Mouse (Mus musculus): ENCODE results near the gene Atxn7l3. TPM values are rescaled to one million over a fixed set of nuclear protein-coding genes. Genes with fewer than 3 reads are reported as not detected.

Gene Atxn7l3
- polyA plus RNA-seq, 1 experiment from 2014 or later = 31.4 TPM

DNA sequence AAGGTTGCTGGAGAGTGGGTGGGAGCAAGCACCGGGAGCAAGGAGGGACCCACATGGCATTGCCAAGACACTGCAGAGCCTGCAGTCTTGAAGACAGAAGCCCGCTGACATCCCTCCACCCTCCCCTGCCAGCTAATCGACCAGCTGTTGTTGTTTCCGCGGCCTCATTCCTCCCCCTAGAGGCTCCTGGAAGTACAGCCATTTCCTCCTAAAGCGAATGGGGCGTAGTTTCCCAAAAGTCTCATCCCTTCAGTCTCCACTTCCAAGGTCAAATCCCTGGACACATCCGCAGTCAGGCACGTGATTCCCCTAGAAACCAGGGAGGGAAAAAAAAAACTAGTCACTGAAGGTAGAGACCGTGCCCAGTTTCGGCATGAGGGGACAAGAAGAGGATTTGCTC lies 29.0 kb downstream of the Atxn7l3 start:
- Histone ChIP-seq H3K9ac (no peak overlapping the region), H3K4me1 (replicated peaks) (peaks cover 8% of the 10 kb centered on the region), H3K4me3 (no peak overlapping the region), H3K27me3 (no peaks in the 10 kb centered on the region), H3K36me3 (no peaks in the 10 kb centered on the region), H3K4me2 (no peak overlapping the region), H3K27ac (replicated peaks) (no peak overlapping the region), H3K9me3 (no peaks in the 10 kb centered on the region)
- 5% methylated on average over 11 of the region's 11 CpGs for WGBS
- ATAC-seq (ENCODE audit: low FRiP score, low read depth) = peak; percentile 67; the same call in 1 of the 2 replicates

DNA sequence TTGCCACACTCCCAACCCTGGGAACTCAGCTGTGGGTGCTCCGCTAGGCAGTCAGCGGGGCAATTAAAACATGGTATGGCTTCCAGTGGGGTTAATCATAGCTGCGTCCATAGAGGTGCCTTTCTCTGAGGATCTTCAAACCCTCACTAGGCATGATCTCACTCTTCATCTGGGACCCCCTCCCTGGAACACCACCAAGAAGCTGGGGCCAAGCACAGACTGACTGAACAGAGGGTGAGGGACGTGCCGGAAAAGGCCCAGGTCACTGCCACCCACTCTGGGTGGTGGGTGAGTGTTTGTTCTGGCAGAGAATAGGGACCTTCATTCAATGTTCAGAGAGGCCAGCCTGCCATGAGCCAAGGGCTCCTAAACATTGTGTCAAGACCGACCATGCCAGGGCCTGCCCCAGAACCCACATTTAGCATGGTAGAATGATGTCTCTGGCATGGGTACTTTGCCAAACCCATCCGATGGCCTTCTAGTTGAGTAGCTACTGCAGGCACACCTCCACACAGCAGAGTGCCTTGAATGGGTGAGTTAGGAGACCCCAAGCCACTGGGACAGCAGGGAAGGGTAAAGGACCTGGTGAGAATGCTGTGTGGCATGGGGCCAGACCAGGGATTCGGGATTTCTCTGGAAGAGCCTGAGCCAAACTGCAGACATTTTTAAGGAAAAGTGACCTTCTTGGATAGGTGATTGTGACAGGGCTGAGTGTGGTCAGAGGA lies 29.6 kb downstream of the Atxn7l3 start:
- H3K4me1 ChIP-seq (replicated peaks) = peaks cover 8% of the 10 kb centered on the region
- H3K27me3 ChIP-seq = no peaks in the 10 kb centered on the region
- no peaks in the 10 kb centered on the region for H3K9me3 ChIP-seq
- WGBS = 89% methylated on average over 8 of the region's 8 CpGs
- no peak overlapping the region for H3K4me3 ChIP-seq
- no peak overlapping the region for H3K4me2 ChIP-seq
- peak; percentile 32; the same call in 1 of the 2 replicates for ATAC-seq (ENCODE audit: low FRiP score, low read depth)
- H3K9ac ChIP-seq = no peak overlapping the region
- no peak overlapping the region for H3K27ac ChIP-seq (replicated peaks)
- H3K36me3 ChIP-seq = no peaks in the 10 kb centered on the region

DNA sequence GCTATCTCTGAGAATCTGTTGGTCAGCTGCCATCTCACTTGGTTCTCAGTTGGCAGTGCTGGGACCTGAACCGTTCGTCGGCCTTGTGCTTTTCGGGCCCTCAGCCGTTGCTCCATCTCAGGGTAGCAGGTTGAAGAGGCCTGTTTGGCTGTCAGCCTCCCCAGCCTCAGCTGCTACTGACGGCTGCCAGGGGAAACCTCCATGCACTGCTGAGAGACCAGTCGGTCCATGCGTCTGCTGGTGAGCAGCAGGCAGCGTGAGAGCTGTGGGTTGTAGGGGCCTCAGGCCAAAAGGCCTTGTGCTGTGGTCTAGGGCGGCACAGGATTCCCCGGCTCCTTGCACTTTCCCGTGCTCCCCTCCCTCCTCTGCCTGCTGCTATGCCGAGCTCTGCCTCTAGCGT lies 30.6 kb downstream of the Atxn7l3 start:
- peaks cover 8% of the 10 kb centered on the region for H3K4me1 ChIP-seq (replicated peaks)
- H3K4me2 ChIP-seq = no peak overlapping the region
- H3K9ac ChIP-seq = no peak overlapping the region
- ATAC-seq (ENCODE audit: low FRiP score, low read depth) = no peak
- no peaks in the 10 kb centered on the region for H3K9me3 ChIP-seq
- H3K27ac ChIP-seq (replicated peaks) = no peak overlapping the region
- WGBS = 60% methylated on average over 14 of the region's 14 CpGs
- no peak overlapping the region for H3K4me3 ChIP-seq
- no peaks in the 10 kb centered on the region for H3K36me3 ChIP-seq
- no peaks in the 10 kb centered on the region for H3K27me3 ChIP-seq

DNA sequence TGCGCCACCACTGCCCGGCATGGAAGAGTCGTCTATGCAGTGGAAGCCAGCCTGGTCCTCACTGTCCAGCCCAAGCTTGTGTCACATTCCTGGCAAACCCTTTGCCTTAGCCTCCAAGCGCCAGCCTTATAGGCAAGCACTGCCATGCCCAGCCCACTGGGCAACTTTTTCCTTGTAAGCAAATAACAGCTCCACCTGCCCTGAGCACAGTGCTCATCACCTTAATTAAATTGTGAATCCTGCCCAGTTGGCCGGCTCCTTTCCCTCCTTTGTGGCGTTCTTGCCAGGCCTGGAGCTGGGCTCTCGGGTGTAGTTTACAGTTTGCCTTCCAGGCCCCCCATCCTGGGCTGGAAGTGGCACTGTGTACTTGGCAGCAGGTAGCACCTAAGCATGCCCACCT lies 33.2 kb downstream of the Atxn7l3 start:
- no peaks in the 10 kb centered on the region for H3K9me3 ChIP-seq
- no peaks in the 10 kb centered on the region for H3K27me3 ChIP-seq
- H3K4me2 ChIP-seq = no peak overlapping the region
- H3K27ac ChIP-seq (replicated peaks) = no peak overlapping the region
- no peaks in the 10 kb centered on the region for H3K36me3 ChIP-seq
- H3K9ac ChIP-seq = no peak overlapping the region
- 86% methylated on average over 7 of the region's 7 CpGs for WGBS
- no peak for ATAC-seq (ENCODE audit: low FRiP score, low read depth)
- no peak overlapping the region for H3K4me3 ChIP-seq
- peaks cover 8% of the 10 kb centered on the region for H3K4me1 ChIP-seq (replicated peaks)

DNA sequence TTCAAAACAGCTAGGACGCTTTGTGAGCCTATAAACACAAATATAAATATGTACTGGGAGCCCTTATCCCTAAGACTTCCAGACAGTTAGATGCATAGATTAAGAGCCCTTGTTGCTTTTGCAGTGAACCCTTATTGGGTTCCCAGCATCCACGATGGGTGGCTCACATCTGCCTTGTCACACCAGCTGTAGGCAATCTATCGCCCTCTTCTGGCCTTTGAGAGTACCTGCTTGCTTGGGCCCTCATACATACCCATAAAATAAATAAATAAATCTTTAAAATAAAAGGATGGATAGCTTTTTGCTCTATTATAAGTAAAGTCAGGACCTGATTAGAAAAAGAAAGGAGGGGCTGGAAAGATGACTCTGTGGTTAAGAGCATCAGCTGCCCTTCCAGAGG lies 37.9 kb downstream of the Atxn7l3 start:
- Histone ChIP-seq H3K9me3 (no peaks in the 10 kb centered on the region), H3K36me3 (no peaks in the 10 kb centered on the region), H3K4me2 (no peak overlapping the region), H3K4me3 (no peak overlapping the region), H3K9ac (no peak overlapping the region), H3K4me1 (replicated peaks) (no peaks in the 10 kb centered on the region), H3K27ac (replicated peaks) (no peak overlapping the region), H3K27me3 (no peaks in the 10 kb centered on the region)
- 87% methylated on average over 3 of the region's 3 CpGs for WGBS
- no peak for ATAC-seq (ENCODE audit: low FRiP score, low read depth)

DNA sequence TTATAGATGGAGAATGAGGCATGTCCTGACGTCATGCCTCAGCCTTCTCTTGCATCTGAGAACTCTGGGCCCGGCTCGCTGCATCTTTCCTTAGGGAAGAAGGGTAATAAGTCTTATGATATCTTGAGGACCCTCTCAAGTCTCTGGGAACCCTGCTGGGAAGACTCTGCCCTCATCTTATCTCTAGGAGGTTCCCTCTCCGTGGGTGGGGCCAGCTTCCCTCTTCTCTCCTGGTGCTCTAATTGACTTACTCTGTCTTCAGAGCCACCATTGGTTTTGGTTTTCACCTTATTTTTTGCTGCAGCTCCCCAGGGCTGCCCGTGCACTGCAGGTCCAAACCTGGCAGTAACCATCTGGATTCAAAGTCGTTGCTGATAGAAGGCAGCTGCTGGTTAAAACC lies 38.3 kb downstream of the Atxn7l3 start:
- Histone ChIP-seq H3K4me3 (no peak overlapping the region), H3K4me1 (replicated peaks) (no peaks in the 10 kb centered on the region), H3K9me3 (no peaks in the 10 kb centered on the region), H3K9ac (no peak overlapping the region), H3K27me3 (no peaks in the 10 kb centered on the region), H3K27ac (replicated peaks) (no peak overlapping the region), H3K4me2 (no peak overlapping the region), H3K36me3 (no peaks in the 10 kb centered on the region)
- no peak for ATAC-seq (ENCODE audit: low FRiP score, low read depth)
- 85% methylated on average over 6 of the region's 6 CpGs for whole genome bisulfite sequencing

DNA sequence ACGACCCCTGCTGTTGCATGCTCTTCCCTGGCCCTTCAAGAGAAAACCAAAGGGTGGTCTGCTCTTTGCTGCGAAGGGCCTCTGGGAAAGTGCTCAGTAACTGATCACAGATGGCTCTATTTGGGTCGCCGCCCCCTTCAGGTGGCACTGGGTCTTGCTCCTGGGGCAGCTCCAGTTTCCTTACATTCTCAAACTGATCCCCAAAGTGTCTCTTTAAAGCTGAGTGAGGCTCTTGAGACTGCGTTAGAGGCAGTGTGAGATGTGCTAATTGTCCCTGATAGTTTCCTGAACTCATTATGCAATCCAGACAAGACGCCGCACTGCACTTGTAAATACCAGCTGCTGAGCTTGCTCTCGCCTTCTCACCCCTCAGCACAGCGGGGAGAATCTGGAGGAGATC lies 38.9 kb downstream of the Atxn7l3 start:
- 33% methylated on average over 9 of the region's 9 CpGs for WGBS
- no peak overlapping the region for H3K27ac ChIP-seq (replicated peaks)
- no peak for ATAC-seq (ENCODE audit: low FRiP score, low read depth)

DNA sequence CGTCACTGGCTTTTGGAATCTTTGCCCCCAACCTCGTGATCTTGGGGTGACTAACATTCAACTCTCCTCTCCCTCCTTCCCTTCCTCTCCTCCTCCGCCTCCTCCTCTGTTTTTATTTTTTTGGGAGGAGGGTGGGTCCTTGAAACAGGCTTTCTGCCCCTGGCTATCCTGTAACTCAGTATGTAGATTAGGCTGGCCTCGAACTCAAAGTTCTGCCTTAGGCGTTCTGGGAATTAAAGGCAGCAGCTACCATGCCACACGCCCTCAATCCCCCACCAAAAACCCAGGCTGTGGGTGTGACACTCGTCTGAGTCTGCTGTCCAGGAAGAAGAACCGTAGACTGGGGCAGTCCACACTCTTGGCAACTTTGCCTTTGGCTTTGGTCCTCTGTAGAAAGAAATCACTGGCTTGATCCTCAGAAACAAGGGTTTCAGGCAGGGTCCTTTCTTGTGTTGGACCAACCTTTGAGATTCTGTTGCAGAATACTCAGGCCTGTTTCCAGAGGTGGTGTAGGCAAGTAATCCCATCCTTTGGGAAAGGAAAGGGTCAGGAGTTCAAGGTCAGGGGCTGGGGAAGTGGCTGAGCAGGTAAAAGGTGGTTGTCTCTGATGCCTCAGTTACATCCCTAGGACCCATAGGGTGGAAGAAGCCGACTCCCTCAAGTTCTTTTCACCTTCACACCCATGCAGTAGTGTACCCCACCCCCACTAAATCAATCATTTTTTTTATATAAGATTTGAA lies 46.9 kb downstream of the Atxn7l3 start:
- peak overlapping the region; percentile 45 for H3K4me3 ChIP-seq
- no peaks in the 10 kb centered on the region for H3K36me3 ChIP-seq
- H3K27ac ChIP-seq (replicated peaks) = no peak overlapping the region
- H3K27me3 ChIP-seq = no peaks in the 10 kb centered on the region
- peak overlapping the region; percentile 86 for H3K4me2 ChIP-seq
- H3K9ac ChIP-seq = no peak overlapping the region
- no peak for ATAC-seq (ENCODE audit: low FRiP score, low read depth)
- H3K9me3 ChIP-seq = no peaks in the 10 kb centered on the region
- peaks cover 21% of the 10 kb centered on the region for H3K4me1 ChIP-seq (replicated peaks)
- 12% methylated on average over 9 of the region's 9 CpGs for WGBS

More for the DNA sequence above, 38.9 kb downstream of the Atxn7l3 start:
- Histone ChIP-seq H3K27me3 (no peaks in the 10 kb centered on the region), H3K4me3 (no peak overlapping the region), H3K36me3 (no peaks in the 10 kb centered on the region), H3K4me2 (no peak overlapping the region), H3K9ac (no peak overlapping the region), H3K9me3 (no peaks in the 10 kb centered on the region), H3K4me1 (replicated peaks) (no peaks in the 10 kb centered on the region)

DNA sequence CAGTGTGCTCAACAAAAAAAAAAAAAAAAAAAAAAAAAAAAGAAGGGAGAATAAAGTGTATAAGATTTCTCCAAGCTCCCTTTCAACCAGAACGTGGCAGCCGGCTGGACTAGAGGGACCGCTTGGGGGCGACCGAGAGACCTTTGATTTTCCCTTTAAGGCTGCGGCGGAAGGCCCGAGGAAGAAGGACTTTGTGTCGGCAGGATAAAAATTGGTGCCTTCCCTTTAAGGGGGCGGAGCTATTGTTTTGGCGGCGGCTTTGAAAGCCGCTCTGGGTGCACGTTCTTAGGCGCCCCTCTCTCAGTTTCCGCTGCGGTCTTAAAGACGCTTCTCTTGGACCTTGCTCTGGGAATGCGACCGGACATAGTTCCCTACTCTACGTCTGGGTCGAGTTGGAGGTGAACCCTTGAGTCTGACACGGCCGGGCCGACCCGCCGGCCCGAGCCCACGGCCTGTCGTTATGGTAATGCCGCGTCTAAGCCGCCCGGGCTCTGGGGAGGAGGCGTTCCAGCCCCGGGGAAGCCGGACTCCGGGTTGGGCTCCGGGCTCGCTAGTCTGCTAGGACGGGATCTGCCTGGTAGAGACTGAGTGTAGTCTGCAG lies 47.7 kb downstream of the Atxn7l3 start, which contains the start of gene BC030867:
BC030867 (plus strand) TSS at position 253 of the 601 bp plus-strand sequence.
- Histone ChIP-seq H3K27ac (replicated peaks) (no peak within 1 kb of the TSS), H3K9me3 (no peaks in the 10 kb centered on the region), H3K4me2 (peak within 1 kb of the TSS; percentile 86), H3K9ac (peak within 1 kb of the TSS; percentile 32), H3K4me3 (peak within 1 kb of the TSS; percentile 45), H3K4me1 (replicated peaks) (peaks cover 24% of the 10 kb centered on the region), H3K27me3 (no peaks in the 10 kb centered on the region), H3K36me3 (no peaks in the 10 kb centered on the region)
- WGBS = 0% methylated on average over 41 of the region's 41 CpGs
- peak; percentile 54; the same call in 1 of the 2 replicates for ATAC-seq (ENCODE audit: low FRiP score, low read depth)

DNA sequence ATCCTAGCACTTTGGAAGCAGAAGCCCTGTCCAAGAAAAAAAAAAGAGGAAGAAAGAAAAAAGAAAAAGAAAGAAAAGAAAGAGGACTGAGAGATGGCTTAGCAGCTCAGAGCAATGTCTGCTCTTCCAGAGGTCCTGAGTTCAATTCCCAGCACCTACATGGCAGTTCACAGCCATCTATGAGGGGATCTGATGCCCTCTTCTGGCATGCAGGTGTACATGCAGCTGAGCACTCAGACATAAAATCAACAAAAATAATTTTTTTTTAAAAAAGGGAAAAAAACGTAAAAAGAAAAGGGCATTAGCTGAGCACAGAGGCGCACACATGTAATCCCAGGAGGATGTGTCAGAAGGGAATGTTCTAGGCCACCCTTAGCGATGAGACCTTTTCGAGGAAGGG lies 49.6 kb downstream of the Atxn7l3 start:
- Histone ChIP-seq H3K4me3 (no peak overlapping the region), H3K27me3 (no peaks in the 10 kb centered on the region), H3K4me1 (replicated peaks) (peaks cover 24% of the 10 kb centered on the region), H3K9ac (no peak overlapping the region), H3K9me3 (no peaks in the 10 kb centered on the region), H3K36me3 (no peaks in the 10 kb centered on the region), H3K4me2 (no peak overlapping the region), H3K27ac (replicated peaks) (no peak overlapping the region)
- 86% methylated on average over 4 of the region's 4 CpGs for WGBS
- no peak for ATAC-seq (ENCODE audit: low FRiP score, low read depth)

DNA sequence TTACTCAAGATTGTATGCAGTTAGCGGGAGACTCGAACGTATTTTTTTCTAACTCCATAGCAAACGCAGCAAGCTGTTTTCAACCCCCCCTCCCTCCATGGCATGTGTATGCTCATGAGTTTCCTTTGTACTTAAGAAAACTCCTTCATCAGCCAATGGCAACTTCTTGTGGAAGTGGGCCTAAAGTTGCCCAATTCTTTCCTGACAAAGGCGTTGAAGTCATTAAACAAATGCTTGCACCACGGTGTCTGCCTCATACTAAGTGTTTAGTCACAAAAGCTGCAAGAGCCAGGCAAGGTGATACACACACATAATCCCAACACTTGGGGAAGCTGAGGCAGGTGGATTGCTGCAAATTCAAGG lies 50.2 kb downstream of the Atxn7l3 start:
- 85% methylated on average over 6 of the region's 6 CpGs for WGBS

More for the DNA sequence above, 50.2 kb downstream of the Atxn7l3 start:
- Histone ChIP-seq H3K27ac (replicated peaks) (no peak overlapping the region), H3K4me3 (no peak overlapping the region), H3K4me1 (replicated peaks) (peaks cover 24% of the 10 kb centered on the region), H3K9ac (no peak overlapping the region), H3K4me2 (0 out of 2 replicates have a peak overlapping the region, but pooled peaks have one; percentile 66), H3K27me3 (no peaks in the 10 kb centered on the region), H3K9me3 (no peaks in the 10 kb centered on the region), H3K36me3 (no peaks in the 10 kb centered on the region)
- no peak for ATAC-seq (ENCODE audit: low FRiP score, low read depth)

Measured in hindbrain, embryonic 15.5 days (tissue).